Mouse (Mus musculus) testis, adult 2 months (tissue): ENCODE measurements at regions not wholly inside any gene's neighbourhood (a gene's known extent, or its start where the extent isn't known, plus 50 kb on each side); places are given as distances from the start of the nearest gene placed in this dataset.

Source experiments
- CTCF ChIP-seq: fragments of 200-500 bp; IDR thresholded peaks from 2 replicates; pipeline ENCODE4 v1.5.1; 2012; ENCODE audit warnings: low read depth, mild to moderate bottlenecking, inconsistent platforms, low read length, moderate library complexity; ENCODE audit not compliant: control insufficient read depth, insufficient read depth, insufficient replicate concordance
- POLR2A ChIP-seq: fragments of 200-500 bp; IDR thresholded peaks from 2 replicates; pipeline ENCODE4 v1.6.1; 2012; ENCODE audit warnings: low read depth, mild to moderate bottlenecking, inconsistent platforms, low read length, moderate library complexity; ENCODE audit not compliant: control insufficient read depth

DNA sequence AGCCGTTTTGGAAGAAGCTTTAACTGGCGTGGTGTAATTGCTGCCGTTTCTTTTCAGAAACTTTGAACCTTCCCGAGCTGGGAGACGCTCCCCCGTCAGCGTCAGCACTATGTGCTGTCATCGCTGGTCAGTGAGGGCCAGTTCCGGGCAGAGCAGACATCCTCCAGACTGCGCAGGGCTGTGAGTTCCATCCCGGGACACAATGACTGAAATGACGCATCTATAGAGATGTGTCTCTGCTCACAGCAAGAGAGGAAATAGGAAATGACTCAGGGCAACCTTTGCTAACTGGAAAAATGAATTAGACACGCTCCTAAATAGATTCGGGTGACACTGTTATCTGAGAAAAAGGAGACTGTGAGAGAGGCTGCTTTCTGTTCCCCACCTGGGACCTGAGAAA lies 70.8 kb upstream of the Cdh6 start:
- no peak for TF ChIP-seq CTCF
- TF ChIP-seq POLR2A = no peak
